Mouse (Mus musculus) CD4-positive, CD25-positive, alpha-beta regulatory T cell, adult 9 weeks (primary cell): Measurements from ENCODE around the gene Tigit. TPM values are rescaled to one million over a fixed set of nuclear protein-coding genes. Genes with fewer than 3 reads are reported as not detected.

Experiments
- polyA plus RNA-seq: library from polyadenylated mRNA; unstranded; fragments of 100-300 nt; shearing (Covaris generic); gene quantifications from one replicate; pipeline ENCODE4 v1.2.1, GENCODE M21; 2017

Tigit gene
- 49.7 TPM for polyA plus RNA-seq

DNA sequence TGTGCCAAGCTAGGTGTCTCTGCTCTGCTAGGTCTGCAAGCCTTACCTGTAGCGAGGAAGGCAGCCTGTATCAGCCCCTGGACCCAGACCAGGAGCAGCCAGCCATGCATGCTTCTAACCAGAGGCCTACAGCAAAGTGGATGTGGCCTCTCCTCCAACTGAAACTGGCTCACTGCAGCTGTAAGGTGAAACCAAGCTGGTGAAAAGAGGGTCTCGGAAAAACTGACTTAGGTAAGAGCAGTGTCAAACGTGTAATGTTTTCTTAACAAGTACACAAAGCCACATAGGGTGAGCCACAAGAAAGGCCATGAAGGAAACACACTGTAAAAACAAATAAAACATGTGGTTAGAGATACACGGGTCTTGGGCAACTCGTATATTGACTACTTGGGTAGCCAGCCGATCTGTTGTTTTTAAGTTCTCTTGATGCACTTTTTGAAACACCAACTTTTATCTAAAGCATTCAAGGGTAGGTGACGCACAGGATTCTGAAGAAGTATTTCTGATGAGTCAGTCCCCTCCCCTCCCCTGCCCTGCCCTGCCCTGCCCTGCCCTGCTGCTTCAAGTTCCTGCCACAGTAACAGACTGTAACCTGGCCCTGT is at the start of gene Tigit:
TSS of gene Tigit (minus strand) at position 169 of the 602 bp plus-strand sequence.

Other genes starting within 250 kb of the Tigit start
- gene Drd3, start 89.9 kb upstream of the Tigit start, polyA plus RNA-seq = not detected
- 16.2 TPM for gene Ccdc191, start 225.7 kb upstream of the Tigit start, polyA plus RNA-seq